9 mouse cellular contexts compared by ENCODE assay signal in the genomic region with DNA sequence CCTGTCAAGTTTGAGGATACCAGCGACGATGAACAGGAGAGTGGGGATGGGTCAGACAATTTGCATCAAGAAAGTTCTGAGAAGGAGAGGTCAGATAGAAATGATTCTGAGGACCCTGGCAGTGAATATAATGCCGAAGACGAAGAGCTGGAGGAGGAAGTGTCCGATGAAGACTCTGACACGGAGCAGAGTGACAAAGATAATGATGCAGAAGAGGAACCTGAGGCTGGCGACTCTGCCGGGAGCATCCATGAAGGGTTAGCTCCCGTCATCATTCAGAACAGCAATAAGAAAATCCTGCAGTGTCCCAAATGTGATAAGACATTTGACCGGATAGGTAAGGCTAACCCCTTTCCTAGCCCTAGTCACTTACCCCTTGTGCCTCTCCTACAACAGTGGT. TPM values are rescaled to one million over a fixed set of nuclear protein-coding genes. Genes with fewer than 3 reads are reported as not detected.
DNase-seq lines count a peak whose midpoint lies in the region; ATAC-seq and TF ChIP-seq lines count a peak whose summit lies in the region.
"Had no signal": no experiment of that assay in that cellular context is flagged by ENCODE, and none has a peak within 500 bp of the region (broad histone marks: within the 10 kb centered on the region; RNA-seq: fewer than 3 reads in every experiment).

No protein-coding gene starts in this region.

- no peak overlapping the region for H3K27ac ChIP-seq in lung, embryonic 16.5 days (ENCODE audit: low read length)
- no peak overlapping the region for H3K27ac ChIP-seq in forebrain, embryonic 15.5 days (replicated peaks)
- no peak overlapping the region for H3K27ac ChIP-seq in liver, embryonic 15.5 days (replicated peaks)
- H3K27ac ChIP-seq in stomach, postnatal 0 days (replicated peaks) = no peak overlapping the region

- TF ChIP-seq POLR2A in lung, adult 2 months (IDR thresholded peaks at IDR 0.05; ENCODE audit: borderline replicate concordance, extremely low read depth, low read depth, low read length) = no peak

- H3K4me1 ChIP-seq in lung, embryonic 16.5 days (replicated peaks; ENCODE audit: control insufficient read depth, insufficient read depth, low read length) = peaks cover 23% of the 10 kb centered on the region
- peaks cover 12% of the 10 kb centered on the region for H3K4me1 ChIP-seq in lung, adult 2 months (ENCODE audit: control insufficient read depth, insufficient read depth, low read length)
- H3K4me1 ChIP-seq in forebrain, embryonic 15.5 days = peaks cover 47% of the 10 kb centered on the region
- peaks cover 34% of the 10 kb centered on the region for H3K4me1 ChIP-seq in liver, embryonic 15.5 days (replicated peaks)
- H3K4me1 ChIP-seq in stomach, postnatal 0 days (replicated peaks; ENCODE audit: control insufficient read depth, insufficient read depth) = 0 out of 2 replicates have a peak, but pooled peaks cover 3% of the 10 kb centered on the region

- H3K9ac ChIP-seq in lung, embryonic 16.5 days (ENCODE audit: low read length) = peak overlapping the region; percentile 94
- peak overlapping the region; percentile 92; the same call in 1 of the 2 replicates for H3K9ac ChIP-seq in forebrain, embryonic 15.5 days (replicated peaks)
- peak overlapping the region; percentile 10; the same call in 1 of the 2 replicates for H3K9ac ChIP-seq in liver, embryonic 15.5 days
- no peak overlapping the region for H3K9ac ChIP-seq in stomach, postnatal 0 days (ENCODE audit: low read length)

- H3K27me3 ChIP-seq in lung, embryonic 16.5 days (ENCODE audit: control insufficient read depth, insufficient read depth, low read depth, low read length) = no peaks in the 10 kb centered on the region
- no peaks in the 10 kb centered on the region for H3K27me3 ChIP-seq in forebrain, embryonic 15.5 days
- H3K27me3 ChIP-seq in liver, embryonic 15.5 days = peaks cover 5% of the 10 kb centered on the region; the same call in 1 of the 2 replicates
- H3K27me3 ChIP-seq in stomach, postnatal 0 days (ENCODE audit: control insufficient read depth, insufficient read depth, low read length) = no peaks in the 10 kb centered on the region

- DNase-seq in lung, adult 2 months = no peak
- DNase-seq in stomach, postnatal 0 days (ENCODE audit: low spot score) = no peak
- no peak for DNase-seq in cerebellum, adult 18-20 months
- no peak for DNase-seq in cerebellum, postnatal 36 days
- no peak for DNase-seq in thymus, postnatal 4 days
- DNase-seq: adrenal gland, postnatal 25 days had no signal

- ATAC-seq in lung, embryonic 16.5 days (ENCODE audit: low read depth) = no peak
- ATAC-seq in forebrain, embryonic 15.5 days (replicated peaks) = no peak
- no peak for ATAC-seq in liver, embryonic 15.5 days (ENCODE audit: insufficient read depth)
- ATAC-seq in stomach, postnatal 0 days (ENCODE audit: low FRiP score, low TSS enrichment) = no peak

- H3K36me3 ChIP-seq in lung, embryonic 16.5 days (ENCODE audit: control insufficient read depth, insufficient read depth, low read length) = peaks cover under 1% of the 10 kb centered on the region
- H3K36me3 ChIP-seq in forebrain, embryonic 15.5 days = peaks cover 1% of the 10 kb centered on the region
- H3K36me3 ChIP-seq in liver, embryonic 15.5 days (replicated peaks) = peaks cover 5% of the 10 kb centered on the region
- no peaks in the 10 kb centered on the region for H3K36me3 ChIP-seq in stomach, postnatal 0 days (ENCODE audit: control insufficient read depth, insufficient read depth, low read length)

- no peaks in the 10 kb centered on the region for H3K9me3 ChIP-seq in lung, embryonic 16.5 days (ENCODE audit: control insufficient read depth, low read length)
- no peaks in the 10 kb centered on the region for H3K9me3 ChIP-seq in forebrain, embryonic 15.5 days
- H3K9me3 ChIP-seq in liver, embryonic 15.5 days (replicated peaks) = no peaks in the 10 kb centered on the region
- no peaks in the 10 kb centered on the region for H3K9me3 ChIP-seq in stomach, postnatal 0 days (ENCODE audit: control insufficient read depth, low read length)

- no peak for TF ChIP-seq CTCF in lung, adult 2 months (IDR thresholded peaks at IDR 0.05; ENCODE audit: insufficient read depth, low read length)
- no peak for TF ChIP-seq CTCF in stomach, postnatal 0 days (IDR thresholded peaks at IDR 0.05; ENCODE audit: low read depth)

- no peak for TF ChIP-seq EP300 in stomach, postnatal 0 days (optimal IDR thresholded peaks at IDR 0.05)

- H3K4me2 ChIP-seq in lung, embryonic 16.5 days (ENCODE audit: low read depth, low read length) = peak overlapping the region; percentile 58
- H3K4me2 ChIP-seq in forebrain, embryonic 15.5 days (replicated peaks) = peak overlapping the region; percentile 56
- H3K4me2 ChIP-seq in liver, embryonic 15.5 days = peak overlapping the region; percentile 83
- peak overlapping the region; percentile 76 for H3K4me2 ChIP-seq in stomach, postnatal 0 days (replicated peaks; ENCODE audit: low read depth)

- 29% methylated on average over 10 of the region's 10 CpGs for WGBS in lung, embryonic 16.5 days
- 36% methylated on average over 10 of the region's 10 CpGs for WGBS in lung, adult 2 months
- 54% methylated on average over 10 of the region's 10 CpGs for WGBS in forebrain, embryonic 15.5 days
- WGBS in liver, embryonic 15.5 days (ENCODE audit: insufficient replicate concordance) = 23% methylated on average over 10 of the region's 10 CpGs
- WGBS in stomach, postnatal 0 days = 54% methylated on average over 10 of the region's 10 CpGs

- H3K4me3 ChIP-seq in lung, embryonic 16.5 days (ENCODE audit: low read length) = peak overlapping the region; percentile 92
- no peak overlapping the region for H3K4me3 ChIP-seq in lung, adult 2 months (replicated peaks; ENCODE audit: extremely low read depth, low read depth, low read length)
- peak overlapping the region; percentile 98 for H3K4me3 ChIP-seq in forebrain, embryonic 15.5 days
- peak overlapping the region; percentile 91 for H3K4me3 ChIP-seq in liver, embryonic 15.5 days (replicated peaks)
- peak overlapping the region; percentile 91 for H3K4me3 ChIP-seq in stomach, postnatal 0 days (ENCODE audit: low read depth, low read length)

RNA-seq across cellular contexts. Expression of a gene that starts 1.8 kb away (rescaled TPM):
- polyA plus RNA-seq in lung, embryonic 16.5 days (2015; fragmentation: Nextera tagmentation; extraction: Ambion mirVana) = 7.4 and 8.1 TPM in 2 replicates
- polyA plus RNA-seq in lung, adult 2 months (2012; rRNA removed) = 2.7 and 4.0 TPM in 2 replicates
- 15.9 and 16.3 TPM in 2 replicates for polyA plus RNA-seq in forebrain, embryonic 15.5 days (2015; fragmentation: Nextera tagmentation; extraction: Ambion mirVana)
- 2.2 and 2.5 TPM in 2 replicates for polyA plus RNA-seq in liver, embryonic 15.5 days (2015; fragmentation: Nextera tagmentation; extraction: Ambion mirVana)
- 3.6 TPM in 2 replicates for polyA plus RNA-seq in stomach, postnatal 0 days (2015; fragmentation: Nextera tagmentation; extraction: Ambion mirVana)

RNA-seq across cellular contexts. Expression of a gene that starts 30.6 kb away (rescaled TPM):
- 15.0 and 15.3 TPM in 2 replicates for polyA plus RNA-seq in lung, embryonic 16.5 days (2015; fragmentation: Nextera tagmentation; extraction: Ambion mirVana)
- polyA plus RNA-seq in lung, adult 2 months (2012; rRNA removed) = 0.12 and 0.24 TPM in 2 replicates
- polyA plus RNA-seq in forebrain, embryonic 15.5 days (2015; fragmentation: Nextera tagmentation; extraction: Ambion mirVana) = 10.3 and 11.6 TPM in 2 replicates
- polyA plus RNA-seq in liver, embryonic 15.5 days (2015; fragmentation: Nextera tagmentation; extraction: Ambion mirVana) = 9.9 and 10.0 TPM in 2 replicates
- polyA plus RNA-seq in stomach, postnatal 0 days (2015; fragmentation: Nextera tagmentation; extraction: Ambion mirVana) = 2.2 and 3.3 TPM in 2 replicates

RNA-seq across cellular contexts. Expression of a gene that starts 47.0 kb away (rescaled TPM):
- 0.04 and 0.15 TPM in 2 replicates for polyA plus RNA-seq in lung, embryonic 16.5 days (2015; fragmentation: Nextera tagmentation; extraction: Ambion mirVana)
- polyA plus RNA-seq in lung, adult 2 months (2012; rRNA removed) = 0.23 and 0.32 TPM in 2 replicates
- 1.1 and 1.6 TPM in 2 replicates for polyA plus RNA-seq in forebrain, embryonic 15.5 days (2015; fragmentation: Nextera tagmentation; extraction: Ambion mirVana)
- polyA plus RNA-seq in liver, embryonic 15.5 days (2015; fragmentation: Nextera tagmentation; extraction: Ambion mirVana) = not detected in 2 replicates
- polyA plus RNA-seq in stomach, postnatal 0 days (2015; fragmentation: Nextera tagmentation; extraction: Ambion mirVana) = 0.04 and 0.10 TPM in 2 replicates
